Mouse (Mus musculus) olfactory bulb, adult 2 months (tissue): ENCODE results near the gene Pitpnm3. TPM values are rescaled to one million over a fixed set of nuclear protein-coding genes. Genes with fewer than 3 reads are reported as not detected.

Experiments used
- H3K27ac ChIP-seq: fragments of 200-500 bp; 2 replicates; pipeline ENCODE4 v1.5.1; 2012; ENCODE audit warnings: low read depth, low read length; ENCODE audit not compliant: insufficient read depth
- H3K4me1 ChIP-seq: fragments of 200-500 bp; 2 replicates; pipeline ENCODE4 v1.6.1; 2012; ENCODE audit warnings: low read length; ENCODE audit not compliant: control insufficient read depth, insufficient read depth
- H3K4me3 ChIP-seq: fragments of 200-500 bp; 2 replicates; pipeline ENCODE4 v1.5.1; 2012; ENCODE audit warnings: mild to moderate bottlenecking, low read depth, low read length, moderate library complexity; ENCODE audit not compliant: insufficient read depth
- CTCF ChIP-seq: fragments of 200-500 bp; IDR thresholded peaks from 2 replicates; pipeline ENCODE4 v1.5.1; 2012; ENCODE audit warnings: low read depth, mild to moderate bottlenecking, low read length, moderate library complexity; ENCODE audit not compliant: insufficient read depth
- POLR2A ChIP-seq: fragments of 200-500 bp; IDR thresholded peaks from 2 replicates; pipeline ENCODE4 v1.6.1; 2012; ENCODE audit warnings: mild to moderate bottlenecking, low read depth, low read length, moderate library complexity; ENCODE audit not compliant: insufficient read depth
- WGBS: fragments of 180-500 bp; shearing (Covaris S2); methylation state at CpG from one replicate; pipeline ENCODE4 v1.1.7; 2018; 5-methylcytosine and 5-hydroxymethylcytosine counted together
- polyA plus RNA-seq: library from polyadenylated mRNA; stranded (reverse); fragments of >200 nt; gene quantifications from 2 replicates; pipeline ENCODE4 v1.2.4, GENCODE M21; 2012; ENCODE audit warnings: low replicate concordance; ENCODE audit not compliant: missing spikeins, insufficient read depth, insufficient read length

Gene Pitpnm3
- polyA plus RNA-seq, 1 experiment, result not detected

DNA sequence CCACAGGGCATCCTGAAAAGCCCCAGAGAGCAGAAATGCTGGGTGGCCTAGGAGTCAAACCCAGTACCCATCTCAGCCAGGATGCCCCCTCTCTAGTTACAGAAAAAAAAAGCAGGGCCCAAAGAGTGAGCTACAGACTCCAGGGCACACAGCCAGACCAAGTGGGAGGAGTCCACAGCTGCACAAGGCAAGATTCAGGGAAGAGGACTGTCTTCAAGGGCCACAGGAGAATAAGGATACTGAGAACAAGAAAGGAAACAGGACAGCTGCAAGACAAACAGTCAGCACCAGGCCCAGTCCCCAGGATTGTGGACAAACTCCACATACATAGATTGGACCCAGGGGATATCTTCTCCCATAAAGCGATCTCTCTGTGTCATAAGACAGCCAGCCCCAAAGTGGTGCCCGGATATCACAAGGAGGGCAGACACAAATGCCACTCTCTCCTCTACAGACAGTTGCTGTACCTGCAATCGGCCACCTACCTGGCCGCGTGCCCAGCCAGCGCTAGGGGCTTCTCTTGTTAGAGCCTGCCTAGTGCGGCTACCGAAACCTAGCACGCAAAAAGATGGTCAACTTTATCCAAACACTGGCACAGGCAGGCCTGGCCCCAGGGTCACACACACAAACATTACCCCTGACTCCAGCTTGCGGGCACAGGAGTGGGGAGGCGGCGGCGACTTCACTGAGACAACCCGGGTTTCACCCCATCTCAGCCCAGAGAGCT, 85.2 kb downstream of the Pitpnm3 start:
- Histone ChIP-seq H3K27ac (no peak overlapping the region), H3K4me1 (peaks cover 18% of the 10 kb centered on the region), H3K4me3 (peak overlapping the region; percentile 25; the same call in 1 of the 2 replicates)
- TF ChIP-seq POLR2A, result no peak
- TF ChIP-seq CTCF, result no peak
- WGBS, result 41% methylated on average over 14 of the region's 14 CpGs

DNA sequence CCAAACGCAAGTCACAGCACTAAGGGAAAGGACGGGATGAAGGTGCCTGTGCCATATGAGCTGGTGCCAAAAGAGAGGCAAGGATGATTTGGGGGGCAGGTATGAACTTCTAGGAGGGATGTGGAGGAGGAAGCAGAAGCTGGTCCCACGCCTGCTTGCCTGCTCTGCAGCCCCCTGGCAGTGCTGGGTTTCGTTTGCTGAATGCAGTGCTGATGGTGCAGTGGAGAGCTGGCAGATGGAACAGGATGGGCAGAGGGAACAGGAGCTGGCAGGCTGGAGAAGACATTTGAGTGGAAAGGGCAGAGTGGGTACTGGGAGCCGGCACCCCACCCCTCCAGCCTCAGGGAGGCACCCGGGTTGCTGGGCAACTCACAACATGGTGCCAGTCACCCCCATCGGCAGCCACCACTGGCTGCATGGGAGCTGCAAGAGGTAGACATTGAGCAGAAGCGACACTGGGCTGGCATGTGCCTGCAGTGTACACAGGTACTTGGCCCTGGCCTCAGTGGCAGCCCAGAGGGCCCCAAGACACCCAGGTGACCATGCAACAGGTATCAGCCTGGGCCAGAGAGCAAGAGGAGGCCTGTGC, 86.3 kb downstream of the Pitpnm3 start:
- Histone ChIP-seq H3K4me1 (peaks cover 18% of the 10 kb centered on the region), H3K27ac (no peak overlapping the region), H3K4me3 (no peak overlapping the region)
- WGBS, result 70% methylated on average over 8 of the region's 8 CpGs
- no peak for TF ChIP-seq CTCF
- no peak for TF ChIP-seq POLR2A

DNA sequence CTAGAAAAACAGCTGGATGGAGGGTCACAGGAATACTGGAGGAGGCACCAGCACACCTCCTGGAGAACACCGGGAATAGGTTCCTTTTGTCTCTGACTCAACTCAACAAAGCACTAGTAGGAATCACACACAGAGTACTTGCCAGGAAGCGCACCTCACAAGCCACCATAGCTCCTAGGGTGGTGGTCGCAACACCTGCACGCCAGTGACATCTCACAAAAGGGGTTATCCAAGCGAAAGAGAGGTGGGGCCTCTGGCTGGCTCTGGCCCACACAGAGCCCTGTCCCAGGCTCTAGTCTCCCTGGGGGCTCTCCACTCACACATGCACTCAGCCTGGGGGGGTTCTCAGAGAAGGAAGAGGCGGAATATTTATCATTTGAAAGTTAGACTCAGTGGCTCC, 86.8 kb downstream of the Pitpnm3 start:
- TF ChIP-seq CTCF (no peak), POLR2A (no peak)

DNA sequence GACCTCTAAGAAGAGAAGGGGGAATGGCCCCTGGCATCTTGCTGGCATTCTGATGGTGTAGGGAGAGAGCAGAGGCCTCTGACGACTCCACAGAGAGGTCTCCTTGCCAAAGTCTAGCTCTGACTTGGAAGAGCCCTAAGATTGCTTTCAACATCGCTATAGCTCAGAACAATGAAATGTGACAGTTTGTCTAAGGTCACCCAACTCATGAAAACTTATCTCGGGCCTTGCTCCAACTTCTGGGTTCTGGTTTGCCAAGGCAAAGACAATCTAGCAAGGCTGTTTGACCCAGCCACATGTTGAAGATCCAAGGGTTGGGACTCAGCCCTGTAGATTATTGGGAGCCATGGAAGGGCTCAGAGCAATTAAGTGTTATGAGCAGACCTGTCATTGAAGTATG, 91.3 kb downstream of the Pitpnm3 start:
- no peak overlapping the region for H3K27ac ChIP-seq
- 65% methylated on average over 3 of the region's 3 CpGs for WGBS
- no peak for TF ChIP-seq CTCF
- no peak for TF ChIP-seq POLR2A
- H3K4me3 ChIP-seq, result no peak overlapping the region
- H3K4me1 ChIP-seq, result peaks cover 25% of the 10 kb centered on the region

More for the DNA sequence above, 86.8 kb downstream of the Pitpnm3 start:
- H3K4me1 ChIP-seq, result peaks cover 18% of the 10 kb centered on the region
- no peak overlapping the region for H3K4me3 ChIP-seq
- no peak overlapping the region for H3K27ac ChIP-seq
- 73% methylated on average over 6 of the region's 6 CpGs for WGBS

DNA sequence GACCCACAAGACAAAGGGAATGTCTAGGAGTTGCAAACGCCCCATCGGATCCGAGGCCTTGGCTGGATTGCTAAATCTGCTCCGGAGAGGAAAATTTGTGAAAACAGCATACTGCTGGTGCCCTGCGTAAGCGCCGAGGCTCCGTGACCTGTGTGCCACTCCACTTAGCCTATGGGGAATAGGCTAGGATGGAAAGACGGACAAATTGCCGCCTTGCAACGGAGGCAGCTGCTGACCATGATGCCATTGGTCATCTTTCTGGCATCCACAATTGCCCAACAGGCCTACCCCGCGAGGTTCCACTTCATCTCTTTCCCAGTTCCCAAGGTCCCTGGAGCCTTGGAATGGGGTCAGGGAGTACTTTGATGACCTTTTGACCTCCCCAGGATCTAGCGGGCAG, 92.9 kb downstream of the Pitpnm3 start:
- Histone ChIP-seq H3K4me1 (peaks cover 27% of the 10 kb centered on the region), H3K27ac (no peak overlapping the region), H3K4me3 (no peak overlapping the region; the same call in 1 of the 2 replicates)
- TF ChIP-seq CTCF (no peak), POLR2A (no peak)
- WGBS, result 2% methylated on average over 14 of the region's 14 CpGs

DNA sequence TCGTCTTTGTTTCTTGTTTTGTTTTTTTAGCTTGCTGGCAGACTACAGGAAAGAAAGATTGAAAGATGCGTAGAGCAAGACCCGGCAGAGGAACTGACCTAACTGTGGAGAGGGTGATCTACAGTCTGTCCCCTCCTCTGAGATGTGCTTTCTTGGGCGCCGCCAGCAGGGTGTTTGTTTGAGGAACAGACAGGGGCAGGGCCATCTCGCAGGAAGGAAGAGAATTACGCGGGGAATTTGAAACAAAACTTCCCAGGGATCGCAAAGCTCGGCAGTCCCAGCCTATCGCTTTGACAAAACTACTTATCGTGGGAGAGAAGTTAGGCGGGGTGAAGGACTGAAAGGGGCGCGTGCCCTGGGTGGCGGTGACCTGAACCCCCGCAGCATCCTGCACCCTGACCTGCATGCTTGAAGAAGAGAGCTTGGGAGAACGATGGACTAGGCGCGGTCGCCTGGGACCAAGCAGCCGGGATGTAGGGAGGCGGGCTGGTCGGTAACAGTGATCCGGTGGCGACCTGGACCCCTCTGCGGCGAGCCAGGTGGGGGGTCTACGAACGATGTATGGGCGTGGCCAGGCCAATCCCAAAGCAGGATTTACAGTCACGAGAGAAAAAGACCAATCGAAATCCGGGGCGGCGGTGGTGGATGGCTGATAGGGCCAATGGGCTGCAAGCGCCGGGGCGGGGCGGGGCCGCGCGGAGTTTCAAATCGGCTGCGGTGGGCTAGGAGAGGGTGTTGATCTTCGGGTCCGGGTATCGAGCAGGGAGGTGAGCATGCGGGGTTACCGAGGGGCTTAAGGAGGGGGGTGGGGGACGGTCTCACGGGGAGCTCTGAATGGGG, 93.6 kb downstream of the Pitpnm3 start, which contains the start of gene Pimreg:
TSS of gene Pimreg (plus strand) at position 265 of the 840 bp plus-strand sequence.
- Histone ChIP-seq H3K4me3 (peak within 1 kb of the TSS; percentile 48), H3K4me1 (peaks cover 27% of the 10 kb centered on the region), H3K27ac (no peak within 1 kb of the TSS)
- 1% methylated on average over 52 of the region's 52 CpGs for WGBS
- TF ChIP-seq CTCF (no peak), POLR2A (no peak)

DNA sequence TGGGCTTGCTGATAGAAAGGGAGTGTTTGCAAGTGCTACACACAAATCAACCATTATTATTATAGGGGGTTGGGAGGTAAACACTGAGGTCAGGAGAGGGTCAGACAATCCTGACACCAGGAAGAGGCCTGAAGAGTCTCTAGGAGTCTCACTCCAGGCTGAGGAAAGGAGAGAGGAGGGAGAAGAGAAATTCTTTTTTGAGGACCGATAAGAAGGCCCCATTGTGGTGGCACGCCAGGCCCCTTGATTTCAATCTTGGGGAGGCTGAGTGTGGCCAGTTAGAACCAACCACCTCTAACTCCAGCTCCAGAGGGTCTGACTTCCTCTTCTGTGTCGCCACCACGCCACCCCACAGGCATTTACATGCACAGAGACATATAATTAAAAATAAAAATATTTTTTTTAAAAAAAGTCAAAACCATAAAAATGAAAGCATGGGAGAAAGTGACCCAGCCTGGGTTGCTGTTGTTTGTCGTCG, 94.2 kb downstream of the Pitpnm3 start:
- 35% methylated on average over 6 of the region's 6 CpGs for WGBS
- Histone ChIP-seq H3K4me1 (peaks cover 27% of the 10 kb centered on the region), H3K27ac (no peak overlapping the region), H3K4me3 (no peak overlapping the region)
- TF ChIP-seq CTCF, result no peak
- no peak for TF ChIP-seq POLR2A

DNA sequence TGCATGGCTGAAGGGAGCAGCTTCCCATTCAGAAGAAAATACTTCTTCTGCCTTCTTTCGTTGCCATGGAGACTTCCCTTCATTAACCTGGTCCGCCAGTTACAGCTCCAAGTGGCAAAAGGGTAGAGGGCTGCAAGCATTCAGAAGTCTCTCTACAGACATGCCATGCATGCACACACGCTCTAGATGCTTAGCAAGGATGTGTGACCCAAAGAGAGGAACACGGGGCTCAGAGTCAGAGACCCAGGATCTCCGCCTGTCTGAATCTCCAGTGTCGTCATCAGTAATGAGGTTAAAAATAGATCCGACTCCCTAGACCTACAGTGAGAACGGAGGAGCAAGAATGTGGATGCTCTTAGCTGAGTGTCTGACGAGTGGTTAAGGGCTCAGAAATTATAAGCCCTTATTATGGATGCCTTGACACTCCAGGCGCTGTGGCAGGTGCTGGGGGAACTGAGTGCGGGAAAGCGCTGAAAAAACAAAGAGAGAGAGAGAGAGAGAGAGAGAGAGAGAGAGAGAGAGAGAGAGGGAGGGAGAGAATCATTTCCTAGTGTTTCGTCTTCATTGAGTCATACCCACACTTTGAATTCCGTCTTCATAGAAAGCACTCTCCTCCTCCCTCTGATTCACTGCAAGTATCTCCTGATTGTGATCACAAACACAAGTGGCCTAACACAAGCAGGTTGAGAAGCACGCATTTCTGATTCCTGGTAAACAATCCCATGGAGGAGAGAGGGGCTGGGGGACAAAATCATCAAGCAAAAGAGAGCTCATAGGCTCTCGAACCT, 95.8 kb downstream of the Pitpnm3 start:
- TF ChIP-seq CTCF (no peak), POLR2A (no peak)
- peaks cover 27% of the 10 kb centered on the region for H3K4me1 ChIP-seq
- no peak overlapping the region for H3K4me3 ChIP-seq
- 15% methylated on average over 16 of the region's 16 CpGs for WGBS
- H3K27ac ChIP-seq, result peak overlapping the region; percentile 38
